Mouse (Mus musculus) inflammation-experienced regulatory T-cells, adult 16 weeks (primary cell): ENCODE measurements around the gene Slc35c1. TPM values are rescaled to one million over a fixed set of nuclear protein-coding genes. Genes with fewer than 3 reads are reported as not detected.

Source experiments
- polyA plus RNA-seq: library from polyadenylated mRNA; unstranded; fragments of 100-300 nt; shearing (Covaris generic); gene quantifications from one replicate; pipeline ENCODE4 v1.2.1, GENCODE M21; 2017

The Slc35c1 gene
- polyA plus RNA-seq, result 84.2 TPM

DNA sequence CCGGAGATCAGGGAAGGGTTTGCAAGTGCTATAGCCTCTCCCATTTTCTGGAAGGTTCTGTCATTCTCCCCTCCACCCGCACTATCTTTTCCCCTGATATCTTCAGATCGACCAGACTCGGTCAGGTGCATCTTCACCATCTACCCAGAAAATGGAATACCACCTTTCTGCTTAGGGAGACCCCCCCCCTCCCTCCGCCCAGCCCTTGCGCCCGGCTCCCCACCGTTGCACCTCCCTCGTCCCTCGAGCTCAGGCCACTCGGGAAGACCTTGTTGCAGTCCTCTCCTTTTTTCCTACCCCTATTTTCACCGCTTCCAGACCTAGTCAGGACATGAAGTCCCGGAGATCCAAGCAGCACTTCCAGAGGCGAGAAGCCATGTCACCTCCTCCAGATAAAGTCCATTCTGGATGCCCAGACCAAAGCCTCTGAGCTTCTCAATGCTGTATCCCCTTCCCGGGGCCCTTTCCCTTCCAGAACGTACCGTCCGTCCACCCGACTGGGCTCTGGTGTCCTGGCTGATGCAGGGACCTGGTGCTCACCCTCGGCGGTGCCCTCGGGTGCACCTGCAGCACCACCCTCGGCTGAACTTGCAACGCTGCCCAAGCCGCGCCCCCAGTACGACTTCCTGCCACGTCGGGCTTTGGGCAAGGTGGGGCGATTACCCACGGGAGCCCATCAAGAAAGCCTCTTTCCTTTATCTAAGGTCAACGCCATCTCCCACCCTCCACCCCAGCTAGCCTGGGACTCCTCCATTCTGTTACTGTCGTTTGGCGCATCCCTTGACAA lies at the start of gene Slc35c1:
Slc35c1 (minus strand) TSS at position 618 of the 787 bp plus-strand sequence.

DNA sequence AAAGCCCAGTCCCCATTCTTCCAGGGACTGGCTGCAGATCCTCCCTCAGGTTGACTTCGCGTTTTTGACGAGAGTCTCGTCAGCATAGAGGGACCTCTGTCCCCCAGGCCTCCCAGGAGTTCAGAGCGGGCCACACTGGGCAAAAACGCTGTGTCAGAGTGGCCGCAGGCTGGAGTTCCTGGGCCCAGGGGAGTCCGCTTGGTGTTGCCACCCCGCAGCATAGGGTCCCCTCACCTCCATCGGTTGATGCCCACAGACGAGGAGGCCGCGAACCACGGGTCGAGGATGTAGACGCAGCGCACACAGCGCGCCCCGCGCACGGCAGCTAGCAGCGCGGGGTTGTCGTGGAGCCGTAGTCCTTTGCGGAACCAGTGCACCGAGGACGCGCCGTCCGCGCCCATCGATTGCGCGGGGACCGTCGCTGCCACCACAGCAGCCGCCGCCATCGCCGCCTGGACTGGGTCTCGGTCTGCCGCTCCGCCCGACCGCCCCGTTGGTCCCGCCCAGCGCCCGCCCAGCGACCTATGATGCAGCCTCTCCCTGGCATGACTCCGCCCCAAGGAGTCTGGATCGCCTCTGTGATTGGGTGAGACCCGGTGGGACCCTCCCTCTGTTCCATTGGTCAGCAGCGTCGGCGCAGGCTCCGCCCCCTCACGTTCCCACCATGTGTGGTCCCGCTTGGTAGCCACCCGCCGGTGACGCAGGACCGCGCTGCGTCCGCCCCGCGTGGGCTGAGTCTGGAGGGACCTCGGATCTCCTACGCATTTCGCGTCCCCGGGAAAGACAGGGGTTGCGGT lies 26.6 kb downstream of the Slc35c1 start, which contains the start of gene Cry2:
Cry2 (minus strand) TSS at position 466 of the 797 bp plus-strand sequence.

Other genes starting within 250 kb of the Slc35c1 start
- 70.1 TPM for gene Pex16, start 85.9 kb downstream of the Slc35c1 start, polyA plus RNA-seq
- 0.84 TPM for gene Large2, start 85.7 kb downstream of the Slc35c1 start, polyA plus RNA-seq
- 10.2 TPM for gene 1700029I15Rik, start 78.0 kb downstream of the Slc35c1 start, polyA plus RNA-seq
- 2.3 TPM for gene Mapk8ip1, start 59.3 kb downstream of the Slc35c1 start, polyA plus RNA-seq
- gene Cry2, start 26.5 kb downstream of the Slc35c1 start, polyA plus RNA-seq, result 17.3 TPM
- gene Chst1, start 139.2 kb upstream of the Slc35c1 start, polyA plus RNA-seq, result 0.15 TPM